Mouse (Mus musculus): ENCODE measurements at regions not wholly inside any gene's neighbourhood (a gene's known extent, or its start where the extent isn't known, plus 50 kb on each side); places are given as distances from the start of the nearest gene placed in this dataset.

- TF ChIP-seq POLR2A (IDR thresholded peaks at IDR 0.05; ENCODE audit: low read depth, low read length) (no peak), CTCF (conservative IDR thresholded peaks at IDR 0.05; ENCODE audit: insufficient read depth, insufficient read length, low read depth, low read length) (no peak)
These were observed 89.4 kb upstream of the Tet2 start for GRCm38 (mm10) chr3:133634306-133634705.

GRCm38 (mm10) chr3:133645604-133646003, 100.7 kb upstream of the Tet2 start:
- no peak for DNase-seq
- H3K27ac ChIP-seq (ENCODE audit: insufficient read depth, low read depth, low read length) = no peak overlapping the region
- H3K27me3 ChIP-seq (replicated peaks; ENCODE audit: control insufficient read depth, insufficient read depth, low read length) = no peaks in the 10 kb centered on the region
- WGBS = 100% methylated on average over 1 of the region's 1 CpGs
- no peak overlapping the region for H3K4me3 ChIP-seq (ENCODE audit: insufficient read depth, low read depth, low read length)
- no peaks in the 10 kb centered on the region for H3K36me3 ChIP-seq (ENCODE audit: control insufficient read depth, insufficient read depth, low read length)
- no peaks in the 10 kb centered on the region for H3K4me1 ChIP-seq (ENCODE audit: control insufficient read depth, insufficient read depth, low read length)
- no peak for TF ChIP-seq POLR2A (IDR thresholded peaks at IDR 0.05; ENCODE audit: low read depth, low read length)
- TF ChIP-seq CTCF (conservative IDR thresholded peaks at IDR 0.05; ENCODE audit: insufficient read depth, insufficient read length, low read depth, low read length) = no peak

More at GRCm38 (mm10) chr3:133634306-133634705, 89.4 kb upstream of the Tet2 start:
- peaks cover 3% of the 10 kb centered on the region; the same call in 1 of the 2 replicates for H3K4me1 ChIP-seq (ENCODE audit: control insufficient read depth, insufficient read depth, low read length)
- DNase-seq = no peak
- no peaks in the 10 kb centered on the region for H3K36me3 ChIP-seq (ENCODE audit: control insufficient read depth, insufficient read depth, low read length)
- H3K27me3 ChIP-seq (replicated peaks; ENCODE audit: control insufficient read depth, insufficient read depth, low read length) = no peaks in the 10 kb centered on the region
- no peak overlapping the region for H3K4me3 ChIP-seq (ENCODE audit: insufficient read depth, low read depth, low read length)
- 89% methylated on average over 5 of the region's 5 CpGs for WGBS
- no peak overlapping the region for H3K27ac ChIP-seq (ENCODE audit: insufficient read depth, low read depth, low read length)

GRCm38 (mm10) chr3:133646449-133647059, 101.6 kb upstream of the Tet2 start:
- H3K4me1 ChIP-seq (ENCODE audit: control insufficient read depth, insufficient read depth, low read length) = no peaks in the 10 kb centered on the region
- H3K27me3 ChIP-seq (replicated peaks; ENCODE audit: control insufficient read depth, insufficient read depth, low read length) = no peaks in the 10 kb centered on the region
- no peaks in the 10 kb centered on the region for H3K36me3 ChIP-seq (ENCODE audit: control insufficient read depth, insufficient read depth, low read length)
- H3K27ac ChIP-seq (ENCODE audit: insufficient read depth, low read depth, low read length) = no peak overlapping the region
- H3K4me3 ChIP-seq (ENCODE audit: insufficient read depth, low read depth, low read length) = no peak overlapping the region
- TF ChIP-seq CTCF (conservative IDR thresholded peaks at IDR 0.05; ENCODE audit: insufficient read depth, insufficient read length, low read depth, low read length) (no peak), POLR2A (IDR thresholded peaks at IDR 0.05; ENCODE audit: low read depth, low read length) (no peak)
- no peak for DNase-seq
- 73% methylated on average over 7 of the region's 7 CpGs for WGBS

GRCm38 (mm10) chr3:133650025-133650424, 105.1 kb upstream of the Tet2 start:
- no peaks in the 10 kb centered on the region for H3K36me3 ChIP-seq (ENCODE audit: control insufficient read depth, insufficient read depth, low read length)
- H3K4me3 ChIP-seq (ENCODE audit: insufficient read depth, low read depth, low read length) = no peak overlapping the region
- no peaks in the 10 kb centered on the region for H3K4me1 ChIP-seq (ENCODE audit: control insufficient read depth, insufficient read depth, low read length)
- no peak overlapping the region for H3K27ac ChIP-seq (ENCODE audit: insufficient read depth, low read depth, low read length)
- H3K27me3 ChIP-seq (replicated peaks; ENCODE audit: control insufficient read depth, insufficient read depth, low read length) = no peaks in the 10 kb centered on the region
- DNase-seq = no peak
- TF ChIP-seq POLR2A (IDR thresholded peaks at IDR 0.05; ENCODE audit: low read depth, low read length) = no peak
- no peak for TF ChIP-seq CTCF (conservative IDR thresholded peaks at IDR 0.05; ENCODE audit: insufficient read depth, insufficient read length, low read depth, low read length)

GRCm38 (mm10) chr3:133651996-133652395, 107.1 kb upstream of the Tet2 start:
- no peaks in the 10 kb centered on the region for H3K27me3 ChIP-seq (replicated peaks; ENCODE audit: control insufficient read depth, insufficient read depth, low read length)
- H3K4me3 ChIP-seq (ENCODE audit: insufficient read depth, low read depth, low read length) = no peak overlapping the region
- no peak for DNase-seq
- WGBS = 73% methylated on average over 4 of the region's 4 CpGs
- TF ChIP-seq POLR2A (IDR thresholded peaks at IDR 0.05; ENCODE audit: low read depth, low read length) (no peak), CTCF (conservative IDR thresholded peaks at IDR 0.05; ENCODE audit: insufficient read depth, insufficient read length, low read depth, low read length) (no peak)
- no peak overlapping the region for H3K27ac ChIP-seq (ENCODE audit: insufficient read depth, low read depth, low read length)
- H3K4me1 ChIP-seq (ENCODE audit: control insufficient read depth, insufficient read depth, low read length) = no peaks in the 10 kb centered on the region
- no peaks in the 10 kb centered on the region for H3K36me3 ChIP-seq (ENCODE audit: control insufficient read depth, insufficient read depth, low read length)

- Histone ChIP-seq H3K4me1 (ENCODE audit: control insufficient read depth, insufficient read depth, low read length) (no peaks in the 10 kb centered on the region), H3K4me3 (ENCODE audit: insufficient read depth, low read depth, low read length) (no peak overlapping the region), H3K36me3 (ENCODE audit: control insufficient read depth, insufficient read depth, low read length) (no peaks in the 10 kb centered on the region), H3K27me3 (replicated peaks; ENCODE audit: control insufficient read depth, insufficient read depth, low read length) (no peaks in the 10 kb centered on the region), H3K27ac (ENCODE audit: insufficient read depth, low read depth, low read length) (no peak overlapping the region)
- no peak for DNase-seq
- 83% methylated on average over 8 of the region's 8 CpGs for WGBS
- no peak for TF ChIP-seq CTCF (conservative IDR thresholded peaks at IDR 0.05; ENCODE audit: insufficient read depth, insufficient read length, low read depth, low read length)
- TF ChIP-seq POLR2A (IDR thresholded peaks at IDR 0.05; ENCODE audit: low read depth, low read length) = no peak
These were observed 114.8 kb upstream of the Tet2 start for GRCm38 (mm10) chr3:133659759-133660158.

GRCm38 (mm10) chr3:133661303-133661702, 116.4 kb upstream of the Tet2 start:
- Histone ChIP-seq H3K36me3 (ENCODE audit: control insufficient read depth, insufficient read depth, low read length) (no peaks in the 10 kb centered on the region), H3K27ac (ENCODE audit: insufficient read depth, low read depth, low read length) (no peak overlapping the region), H3K27me3 (replicated peaks; ENCODE audit: control insufficient read depth, insufficient read depth, low read length) (no peaks in the 10 kb centered on the region), H3K4me3 (ENCODE audit: insufficient read depth, low read depth, low read length) (no peak overlapping the region), H3K4me1 (ENCODE audit: control insufficient read depth, insufficient read depth, low read length) (no peaks in the 10 kb centered on the region)
- DNase-seq = no peak
- 87% methylated on average over 3 of the region's 3 CpGs for WGBS
- TF ChIP-seq CTCF (conservative IDR thresholded peaks at IDR 0.05; ENCODE audit: insufficient read depth, insufficient read length, low read depth, low read length) (no peak), POLR2A (IDR thresholded peaks at IDR 0.05; ENCODE audit: low read depth, low read length) (no peak)

Measured in kidney, adult 2 months (tissue).